Mouse (Mus musculus) myocyte (in vitro differentiated cells): ENCODE data around the gene S100a14.

Experiments
- CEBPB ChIP-seq: IDR thresholded peaks from 2 replicates; pipeline ENCODE4 v1.6.1; 2011; ENCODE audit warnings: mild to moderate bottlenecking, moderate library complexity; ENCODE audit not compliant: poor library complexity, insufficient read depth, severe bottlenecking
- POLR2A ChIP-seq: IDR thresholded peaks from one replicate; pipeline ENCODE4 v1.6.1; 2011; ENCODE audit warnings: low read depth, mild to moderate bottlenecking, control low read depth, moderate library complexity; ENCODE audit not compliant: insufficient read length
- REST ChIP-seq: IDR thresholded peaks from one replicate; pipeline ENCODE4 v1.6.1; 2011; ENCODE audit warnings: mild to moderate bottlenecking, control low read depth, moderate library complexity; ENCODE audit not compliant: insufficient read depth, insufficient read length

- TF ChIP-seq POLR2A, result no peak
- TF ChIP-seq CEBPB, result no peak
- no peak for TF ChIP-seq REST
These were observed 10.9 kb upstream of the S100a14 start for GRCm38 (mm10) chr3:90515789-90516188.
